Mouse (Mus musculus): ENCODE data around the gene 4933414I15Rik. TPM values are rescaled to one million over a fixed set of nuclear protein-coding genes. Genes with fewer than 3 reads are reported as not detected.

The 4933414I15Rik gene
- polyA plus RNA-seq, 1 experiment: not detected

DNA sequence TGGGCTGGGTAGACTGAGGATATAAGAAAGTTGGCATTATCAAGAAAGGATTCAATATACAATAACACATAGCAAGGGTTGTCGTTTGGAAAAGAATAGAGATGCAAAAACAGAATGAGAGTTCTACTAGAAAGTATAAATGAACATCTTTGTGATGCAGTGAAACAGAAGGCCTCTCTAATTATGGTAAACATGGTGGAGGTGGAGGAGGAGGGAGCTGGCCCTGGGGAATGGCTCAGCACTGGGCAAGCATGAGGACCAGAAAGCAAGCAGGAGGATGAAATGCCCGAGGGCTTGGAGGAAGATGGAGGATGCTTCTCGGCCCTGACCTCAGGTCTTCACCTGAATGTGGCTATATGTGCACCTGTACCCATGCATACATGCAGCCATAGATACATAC, 29.1 kb downstream of the 4933414I15Rik start:
- Histone ChIP-seq H3K4me1 (ENCODE audit: control insufficient read depth, insufficient read depth, insufficient read length, low read length) (no peaks in the 10 kb centered on the region), H3K4me3 (ENCODE audit: insufficient read depth, low read depth, low read length) (no peak overlapping the region), H3K27ac (replicated peaks; ENCODE audit: low read depth, low read length) (no peak overlapping the region)

DNA sequence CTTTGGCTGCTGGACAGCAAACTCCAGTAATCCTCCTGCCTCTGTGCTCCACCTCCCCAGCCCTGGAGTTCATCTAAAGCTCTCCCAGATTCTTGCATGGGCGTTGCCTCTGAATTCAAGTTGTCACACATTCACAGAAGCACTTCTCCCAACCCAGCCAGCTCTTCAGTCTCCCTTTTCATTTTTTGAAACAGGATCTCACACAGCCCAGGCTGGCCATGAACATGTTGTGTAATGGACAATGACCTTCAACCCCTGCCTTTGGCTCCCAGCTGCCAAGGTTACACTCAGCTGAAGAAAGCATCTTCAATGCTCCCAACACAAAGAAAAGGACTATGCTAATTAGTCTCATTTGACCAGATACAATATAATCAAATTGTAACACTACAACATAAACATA, 30.3 kb downstream of the 4933414I15Rik start:
- Histone ChIP-seq H3K27ac (replicated peaks; ENCODE audit: low read depth, low read length) (no peak overlapping the region), H3K4me1 (ENCODE audit: control insufficient read depth, insufficient read depth, insufficient read length, low read length) (no peaks in the 10 kb centered on the region)

DNA sequence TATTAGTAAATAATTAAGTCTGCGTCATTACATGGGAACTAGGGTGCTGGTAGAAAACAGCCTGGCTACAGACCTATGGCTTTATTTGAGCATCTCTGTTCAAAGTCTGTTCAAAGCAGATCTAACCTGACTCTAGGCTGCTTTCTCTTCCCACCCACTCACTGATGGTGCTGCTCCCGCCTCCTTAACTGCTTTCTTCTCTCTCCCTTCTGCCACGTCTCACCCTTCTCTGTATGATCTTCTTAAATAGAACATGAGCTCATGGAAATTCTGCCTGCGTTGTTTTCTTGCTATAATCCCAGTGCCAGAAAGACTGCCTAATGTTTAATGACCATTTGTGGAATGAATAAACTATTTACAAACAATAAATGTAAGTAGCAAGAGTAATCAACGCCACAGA, 35.4 kb downstream of the 4933414I15Rik start:
- Histone ChIP-seq H3K27ac (replicated peaks; ENCODE audit: low read depth, low read length) (no peak overlapping the region), H3K4me1 (ENCODE audit: control insufficient read depth, insufficient read depth, insufficient read length, low read length) (no peaks in the 10 kb centered on the region), H3K4me3 (ENCODE audit: insufficient read depth, low read depth, low read length) (no peak overlapping the region)

More for the DNA sequence above, 30.3 kb downstream of the 4933414I15Rik start:
- H3K4me3 ChIP-seq (ENCODE audit: insufficient read depth, low read depth, low read length): no peak overlapping the region

DNA sequence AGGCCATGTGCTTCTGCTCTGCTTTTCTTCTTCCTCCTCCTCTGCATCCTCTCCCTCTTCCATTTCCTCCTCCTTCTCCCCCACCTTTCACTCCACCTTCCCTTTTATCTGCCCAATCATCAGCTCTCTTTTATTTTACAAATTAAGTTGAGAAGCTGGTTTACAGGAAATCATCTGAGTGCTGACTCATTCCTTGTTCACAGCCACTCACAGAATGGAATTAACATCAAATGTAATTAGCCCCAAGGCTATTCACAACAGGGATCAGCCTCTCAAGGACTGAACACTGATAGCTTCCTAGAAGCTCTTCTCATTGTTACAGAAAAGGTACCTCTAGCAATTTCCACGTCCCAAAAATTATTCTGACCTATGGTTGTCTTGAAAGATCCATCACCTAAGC, 46.2 kb downstream of the 4933414I15Rik start:
- H3K27ac ChIP-seq (replicated peaks; ENCODE audit: low read depth, low read length): no peak overlapping the region
- no peaks in the 10 kb centered on the region for H3K4me1 ChIP-seq (ENCODE audit: control insufficient read depth, insufficient read depth, insufficient read length, low read length)
- H3K4me3 ChIP-seq (ENCODE audit: insufficient read depth, low read depth, low read length): no peak overlapping the region

DNA sequence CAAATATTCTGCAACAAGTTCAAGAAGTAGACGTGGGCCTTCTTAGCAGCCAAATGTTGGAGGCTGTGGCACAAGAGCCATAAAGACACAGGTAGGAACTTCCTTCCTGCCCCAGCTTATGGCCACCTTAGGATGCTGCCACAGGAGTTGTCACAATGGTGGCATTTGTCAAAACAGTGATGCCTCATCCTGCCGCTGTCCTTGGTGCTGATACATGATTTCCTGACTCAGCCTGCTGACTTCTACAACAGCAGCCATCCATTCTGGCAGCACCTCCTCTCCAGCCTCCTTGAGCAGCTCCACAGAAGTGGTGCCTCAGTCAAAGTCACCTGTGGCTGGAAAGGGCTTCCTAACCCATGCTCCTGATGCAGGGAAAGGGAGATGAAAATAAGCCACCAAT, 51.1 kb downstream of the 4933414I15Rik start:
- no peaks in the 10 kb centered on the region for H3K4me1 ChIP-seq (ENCODE audit: control insufficient read depth, insufficient read depth, insufficient read length, low read length)
- H3K27ac ChIP-seq (replicated peaks; ENCODE audit: low read depth, low read length): no peak overlapping the region
- no peak overlapping the region for H3K4me3 ChIP-seq (ENCODE audit: insufficient read depth, low read depth, low read length)

Other genes starting within 250 kb of the 4933414I15Rik start
- 1.3 and 1.8 TPM in 2 replicates for gene Zfp354c, start 116.0 kb downstream of the 4933414I15Rik start, polyA plus RNA-seq (2012; ENCODE audit: insufficient read depth, insufficient read length, missing spikeins)
- gene Zfp879, start 102.2 kb downstream of the 4933414I15Rik start, polyA plus RNA-seq (2012; ENCODE audit: insufficient read depth, insufficient read length, missing spikeins): 0.71 and 1.1 TPM in 2 replicates
- not detected in 2 replicates for gene Grm6, start 93.1 kb downstream of the 4933414I15Rik start, polyA plus RNA-seq (2012; ENCODE audit: insufficient read depth, insufficient read length, missing spikeins)
- gene Zfp454, start 56.1 kb downstream of the 4933414I15Rik start, polyA plus RNA-seq (2012; ENCODE audit: insufficient read depth, insufficient read length, missing spikeins): 0.75 and 1.6 TPM in 2 replicates
- 8.5 and 9.8 TPM in 2 replicates for gene Zfp2, start 27.6 kb downstream of the 4933414I15Rik start, polyA plus RNA-seq (2012; ENCODE audit: insufficient read depth, insufficient read length, missing spikeins)
- 2.2 and 3.2 TPM in 2 replicates for gene Zfp354b, start 12.1 kb downstream of the 4933414I15Rik start, polyA plus RNA-seq (2012; ENCODE audit: insufficient read depth, insufficient read length, missing spikeins)
- not detected in 2 replicates for gene Prop1, start 10.0 kb upstream of the 4933414I15Rik start, polyA plus RNA-seq (2012; ENCODE audit: insufficient read depth, insufficient read length, missing spikeins)
- gene Olfr1378, start 22.8 kb upstream of the 4933414I15Rik start, polyA plus RNA-seq (2012; ENCODE audit: insufficient read depth, insufficient read length, missing spikeins): not detected in 2 replicates
- gene Olfr1377, start 38.2 kb upstream of the 4933414I15Rik start, polyA plus RNA-seq (2012; ENCODE audit: insufficient read depth, insufficient read length, missing spikeins): not detected in 2 replicates
- gene Olfr51, start 59.8 kb upstream of the 4933414I15Rik start, polyA plus RNA-seq (2012; ENCODE audit: insufficient read depth, insufficient read length, missing spikeins): not detected in 2 replicates
- not detected in 2 replicates for gene Olfr54, start 70.5 kb upstream of the 4933414I15Rik start, polyA plus RNA-seq (2012; ENCODE audit: insufficient read depth, insufficient read length, missing spikeins)
- gene Olfr1375, start 104.3 kb upstream of the 4933414I15Rik start, polyA plus RNA-seq (2012; ENCODE audit: insufficient read depth, insufficient read length, missing spikeins): not detected in 2 replicates
- gene Zfp354a, start 115.5 kb upstream of the 4933414I15Rik start, polyA plus RNA-seq (2012; ENCODE audit: insufficient read depth, insufficient read length, missing spikeins): 1.6 and 2.6 TPM in 2 replicates

Data from brown adipose tissue, adult 24 weeks (tissue).